Mouse (Mus musculus): ENCODE data around the gene Dnajc12.

- TF ChIP-seq GATA1 (IDR thresholded peaks at IDR 0.05; ENCODE audit: low read length) (no peak), TAL1 (IDR thresholded peaks at IDR 0.05; ENCODE audit: low read length) (no peak)
Measured at GRCm38 (mm10) chr10:63439694-63440228, 57.5 kb downstream of the Dnajc12 start.

All from erythroblast, embryonic 14.5 days (primary cell).